Mouse (Mus musculus): ENCODE results near the gene Phactr2. TPM values are rescaled to one million over a fixed set of nuclear protein-coding genes. Genes with fewer than 3 reads are reported as not detected.

Phactr2 gene
- total RNA-seq, 2 experiments from 2014 or later, result 24.6 to 27.1 TPM

GRCm38 (mm10) chr10:13283441-13283840 lies 190.8 kb downstream of the Phactr2 start:
- DNase-seq (ENCODE audit: low spot score in 2 of 2), result no peak

- no peak for DNase-seq (ENCODE audit: low spot score in 2 of 2)
Measured at GRCm38 (mm10) chr10:13280298-13280853, 193.8 kb downstream of the Phactr2 start.

- DNase-seq (ENCODE audit: low spot score in 2 of 2), result no peak
Measured at GRCm38 (mm10) chr10:13276298-13276697, 197.9 kb downstream of the Phactr2 start.

GRCm38 (mm10) chr10:13275152-13275551 lies 199.1 kb downstream of the Phactr2 start:
- DNase-seq (ENCODE audit: low spot score in 2 of 2), result no peak

GRCm38 (mm10) chr10:13274699-13275098 lies 199.5 kb downstream of the Phactr2 start:
- DNase-seq (ENCODE audit: low spot score in 2 of 2), result no peak

- no peak for DNase-seq (ENCODE audit: low spot score in 2 of 2)
Measured at GRCm38 (mm10) chr10:13273756-13274155, 200.5 kb downstream of the Phactr2 start.

GRCm38 (mm10) chr10:13271716-13272115 lies 202.5 kb downstream of the Phactr2 start:
- DNase-seq (ENCODE audit: low spot score in 2 of 2), result no peak

GRCm38 (mm10) chr10:13271099-13271498 lies 203.1 kb downstream of the Phactr2 start:
- no peak for DNase-seq (ENCODE audit: low spot score in 2 of 2)

GRCm38 (mm10) chr10:13270270-13270669 lies 203.9 kb downstream of the Phactr2 start:
- no peak for DNase-seq (ENCODE audit: low spot score in 2 of 2)

GRCm38 (mm10) chr10:13259251-13259650 lies 215.0 kb downstream of the Phactr2 start:
- no peak for DNase-seq (ENCODE audit: low spot score in 2 of 2)

GRCm38 (mm10) chr10:13256196-13256595 lies 218.0 kb downstream of the Phactr2 start:
- no peak for DNase-seq (ENCODE audit: low spot score in 2 of 2)

GRCm38 (mm10) chr10:13250280-13250679 lies 223.9 kb downstream of the Phactr2 start:
- DNase-seq (ENCODE audit: low spot score in 2 of 2), result no peak

GRCm38 (mm10) chr10:13249126-13249525 lies 225.1 kb downstream of the Phactr2 start:
- no peak for DNase-seq (ENCODE audit: low spot score in 2 of 2)

- DNase-seq (ENCODE audit: low spot score in 2 of 2), result no peak
Measured at GRCm38 (mm10) chr10:13245714-13246113, 228.5 kb downstream of the Phactr2 start.

- no peak for DNase-seq (ENCODE audit: low spot score in 2 of 2)
Measured at GRCm38 (mm10) chr10:13244192-13244591, 230.0 kb downstream of the Phactr2 start.

GRCm38 (mm10) chr10:13240431-13240830 lies 233.8 kb downstream of the Phactr2 start:
- DNase-seq (ENCODE audit: low spot score in 2 of 2), result no peak

- no peak for DNase-seq (ENCODE audit: low spot score in 2 of 2)
Measured at GRCm38 (mm10) chr10:13238188-13238587, 236.0 kb downstream of the Phactr2 start.

- no peak for DNase-seq (ENCODE audit: low spot score in 2 of 2)
Measured at GRCm38 (mm10) chr10:13236866-13237265, 237.3 kb downstream of the Phactr2 start.

GRCm38 (mm10) chr10:13234503-13234902 lies 239.7 kb downstream of the Phactr2 start:
- DNase-seq (ENCODE audit: low spot score in 2 of 2), result no peak

- DNase-seq (ENCODE audit: low spot score in 2 of 2), result no peak
Measured at GRCm38 (mm10) chr10:13233941-13234340, 240.3 kb downstream of the Phactr2 start.

GRCm38 (mm10) chr10:13233143-13233622 lies 241.0 kb downstream of the Phactr2 start:
- DNase-seq (ENCODE audit: low spot score in 2 of 2), result no peak

- DNase-seq (ENCODE audit: low spot score in 2 of 2), result no peak
Measured at GRCm38 (mm10) chr10:13232443-13233142, 241.6 kb downstream of the Phactr2 start.

GRCm38 (mm10) chr10:13230716-13231115 lies 243.5 kb downstream of the Phactr2 start:
- DNase-seq (ENCODE audit: low spot score in 2 of 2), result no peak
